Mouse (Mus musculus): ENCODE measurements at regions not wholly inside any gene's neighbourhood (a gene's known extent, or its start where the extent isn't known, plus 50 kb on each side); places are given as distances from the start of the nearest gene placed in this dataset.

DNA sequence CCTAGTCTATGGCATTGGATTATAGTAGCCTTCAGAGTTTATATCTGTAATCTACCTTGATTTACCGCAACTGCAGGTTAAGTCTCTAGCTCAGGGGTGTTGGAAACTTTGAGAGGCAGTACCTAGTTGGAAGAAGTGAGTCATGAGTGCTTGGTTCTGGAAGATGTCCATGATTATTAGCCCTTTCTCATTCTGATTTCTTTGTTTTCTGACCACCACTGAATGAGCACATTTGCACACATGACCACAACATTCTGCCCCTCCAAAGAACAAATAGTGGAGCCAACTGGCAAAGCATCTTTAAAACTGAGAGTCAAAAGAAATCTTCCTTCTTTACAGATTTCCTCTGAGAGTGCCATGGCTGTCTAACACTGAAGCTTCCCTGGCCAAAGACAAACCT lies 95.5 kb upstream of the Dcn start:
- no peak for DNase-seq (ENCODE audit: low spot score)

DNA sequence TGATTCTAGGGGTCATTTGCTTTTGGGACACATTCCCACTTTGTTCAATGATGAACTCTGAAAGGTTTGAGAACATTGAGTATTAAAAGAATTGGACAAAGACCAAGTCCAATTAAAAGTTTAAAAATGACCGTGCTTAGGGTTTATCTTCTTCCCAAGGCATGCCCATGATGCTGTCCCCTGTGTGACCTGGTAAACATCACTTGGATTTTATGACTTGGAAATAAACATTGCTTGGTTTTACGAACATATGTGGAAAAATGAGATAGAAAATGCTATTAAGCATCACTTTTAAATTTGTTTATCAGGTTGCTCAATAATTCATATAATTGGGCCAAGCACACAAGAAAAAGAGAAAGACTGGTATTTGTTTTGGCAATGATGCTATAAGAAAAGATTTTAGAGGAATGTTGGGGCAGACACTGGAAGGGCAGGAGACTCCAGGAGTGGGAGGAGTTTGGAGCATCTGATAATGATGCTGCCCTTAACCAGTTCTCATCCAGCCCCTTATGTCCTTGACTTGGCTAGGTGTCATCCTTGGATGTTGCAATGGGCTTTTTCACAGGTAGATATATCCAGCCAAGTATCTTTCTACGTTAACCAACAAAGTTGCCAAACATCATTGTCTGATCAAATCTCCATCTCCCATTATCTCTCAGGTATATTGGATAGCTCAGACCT lies 92.1 kb upstream of the Dcn start:
- DNase-seq (ENCODE audit: low spot score) = no peak

DNA sequence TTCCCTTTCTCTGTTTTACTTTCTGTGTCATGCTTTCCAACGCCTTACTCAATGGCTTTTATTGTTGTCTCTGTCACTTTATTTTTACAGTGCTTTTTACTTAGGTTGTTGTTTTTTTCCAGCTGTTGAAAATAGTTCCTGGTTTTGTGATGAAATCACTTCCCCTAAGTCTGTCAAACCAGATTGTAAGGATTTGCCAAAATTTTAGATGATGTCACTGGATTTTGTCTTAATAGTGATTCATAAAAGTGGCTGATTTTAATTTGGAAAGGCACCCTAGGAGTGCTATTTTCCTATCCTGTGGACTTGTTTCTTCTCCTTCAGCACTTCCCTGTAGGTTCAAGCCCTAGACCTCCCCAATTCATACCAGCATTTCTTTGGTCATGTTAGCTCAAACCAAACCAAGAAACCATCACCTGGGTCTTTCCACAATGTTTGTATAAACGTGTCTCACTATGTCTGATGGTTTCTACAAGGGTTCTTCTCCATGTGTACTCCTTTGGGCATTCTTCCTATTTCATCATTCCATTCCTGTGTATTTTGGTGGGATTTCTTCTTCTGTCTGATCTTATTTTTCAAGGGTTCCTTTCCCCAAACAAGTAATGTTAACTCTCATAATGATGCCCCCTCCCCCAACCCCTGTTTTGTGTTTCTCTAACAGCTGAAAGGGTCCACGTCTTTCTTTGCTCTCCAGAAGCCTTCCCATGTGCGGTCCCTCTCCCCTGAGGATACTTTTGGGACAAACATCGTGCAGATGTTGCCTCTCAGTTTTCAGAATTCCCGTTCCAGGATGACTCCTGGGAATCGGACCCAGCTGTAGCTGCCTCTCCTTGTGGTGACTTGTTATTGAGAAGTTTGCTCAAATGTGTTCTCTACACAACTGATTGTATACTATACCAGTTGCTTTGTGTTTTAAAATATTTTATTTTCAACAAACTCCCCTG lies 89.5 kb upstream of the Dcn start:
- DNase-seq (ENCODE audit: low spot score) = no peak

DNA sequence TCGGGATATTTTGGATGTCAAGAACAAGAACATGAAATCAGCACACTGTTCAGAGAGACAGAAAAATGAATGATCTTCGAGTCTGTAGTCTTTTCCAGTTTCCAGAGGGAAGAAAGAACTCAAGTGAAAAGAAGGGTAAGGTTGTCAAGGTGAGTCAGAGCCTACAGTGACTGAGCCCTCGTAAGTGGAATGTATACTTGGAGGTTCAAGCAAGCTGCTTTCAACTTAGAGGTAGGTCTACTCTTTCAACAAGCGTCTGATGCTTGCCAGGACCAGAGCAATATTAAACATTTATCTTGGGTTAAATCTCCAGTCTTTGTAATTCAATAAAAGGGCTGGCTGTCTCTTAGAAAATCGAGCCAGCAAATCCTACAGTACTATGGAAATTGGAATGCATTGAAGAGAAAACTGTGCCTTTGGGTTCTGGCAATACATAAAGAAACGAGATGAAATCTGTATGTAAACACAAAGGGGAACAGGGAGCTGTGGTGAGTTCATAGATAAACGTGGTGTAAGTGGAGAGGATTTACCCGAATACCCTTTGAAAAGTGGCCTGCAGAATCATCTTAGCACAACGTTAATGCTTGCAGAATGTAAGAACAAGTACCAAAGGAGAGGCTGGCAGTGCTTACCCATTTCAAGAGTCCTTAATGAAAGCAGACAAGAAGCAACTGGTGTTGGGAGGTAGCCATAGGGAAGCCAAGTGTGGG lies 82.2 kb upstream of the Dcn start:
- no peak for DNase-seq (ENCODE audit: low spot score)

DNA sequence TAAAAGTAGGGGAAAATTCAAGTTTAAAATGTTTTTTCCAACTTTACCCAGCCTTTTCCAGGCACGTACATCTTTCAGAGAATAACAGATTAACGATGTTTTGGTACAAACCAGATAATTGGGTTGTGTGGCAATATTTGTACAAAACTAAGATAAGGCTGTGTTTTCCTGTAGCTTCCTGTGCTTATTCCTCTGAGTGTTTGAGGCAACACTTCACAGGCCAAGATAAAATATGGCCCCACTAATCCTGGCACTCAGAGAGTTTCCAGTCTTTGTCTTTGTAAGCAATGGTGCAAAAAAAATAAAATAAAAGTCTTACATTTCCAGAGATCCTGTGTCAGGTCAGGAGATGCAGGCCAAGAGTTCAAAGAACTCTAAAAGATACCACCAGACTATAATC lies 81.5 kb upstream of the Dcn start:
- no peak for DNase-seq (ENCODE audit: low spot score)

DNA sequence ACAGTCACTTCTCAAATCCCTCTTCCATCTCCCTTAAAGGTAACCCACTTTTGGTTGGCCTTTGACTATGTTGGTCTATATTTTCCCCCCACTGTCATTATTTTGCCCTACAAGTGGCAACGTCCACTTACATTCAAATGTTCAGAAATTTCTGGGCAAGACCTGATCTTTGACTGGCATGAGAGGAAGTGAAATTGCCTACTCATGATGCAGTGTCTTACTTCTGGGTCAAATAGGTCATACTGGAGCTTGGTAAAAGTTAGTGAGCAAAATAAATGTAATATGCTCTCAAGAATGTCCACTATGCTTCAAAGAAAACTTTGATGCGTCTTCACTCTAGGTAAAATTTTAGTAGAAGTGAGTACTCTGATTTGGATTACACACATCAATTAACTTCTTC lies 76.9 kb upstream of the Dcn start:
- no peak for DNase-seq (ENCODE audit: low spot score)

DNA sequence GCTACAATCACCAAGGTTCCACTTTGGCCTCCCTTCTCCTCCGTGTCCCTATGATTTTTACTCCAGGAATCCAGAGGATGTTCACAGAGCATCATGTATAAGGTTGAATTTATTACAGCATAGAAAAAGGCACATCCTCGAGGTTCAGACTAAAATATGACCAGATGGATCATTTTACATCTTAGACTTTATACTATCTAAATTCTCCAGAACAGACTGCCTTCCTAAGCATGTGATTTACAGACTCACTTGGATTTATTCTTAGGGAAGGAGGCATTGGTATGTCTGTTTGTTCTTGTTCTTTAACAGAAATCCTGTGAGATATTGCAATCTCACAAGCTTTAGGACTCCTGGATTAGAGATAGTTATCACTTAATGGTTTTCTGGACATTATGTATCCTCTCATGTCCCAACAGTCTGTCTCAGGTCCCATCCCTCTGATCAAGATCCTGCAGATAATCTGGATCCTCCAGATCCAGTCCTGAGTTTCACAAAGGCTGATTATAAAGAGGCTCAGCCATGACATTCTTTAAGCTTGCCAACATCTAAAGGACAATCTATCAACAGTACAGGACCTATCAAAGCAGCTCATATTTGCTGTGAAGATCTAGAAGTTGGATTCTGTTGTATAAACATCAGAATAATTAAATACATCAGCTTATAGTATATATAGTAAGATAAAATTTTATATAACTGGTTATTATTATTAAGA lies 75.2 kb upstream of the Dcn start:
- no peak for DNase-seq (ENCODE audit: low spot score)

DNA sequence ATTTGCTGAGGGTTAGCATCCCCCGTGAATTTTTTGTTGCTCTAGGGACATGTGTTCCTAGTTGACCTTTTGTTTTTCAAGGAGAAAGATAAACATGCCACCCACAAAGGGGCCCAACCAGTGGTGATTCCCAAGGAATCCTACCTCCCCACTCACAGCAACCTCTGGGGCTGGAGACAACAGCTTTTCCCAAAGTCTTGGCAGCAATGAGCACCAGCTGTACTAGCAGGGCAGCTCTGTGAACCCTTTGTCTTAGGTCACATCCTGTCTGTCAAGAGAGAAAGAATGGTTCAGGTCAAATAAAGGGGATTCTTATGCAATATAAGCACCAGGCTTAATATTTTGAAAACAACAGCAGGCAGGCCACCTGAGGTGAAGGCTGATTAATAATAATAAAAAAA lies 70.2 kb upstream of the Dcn start:
- peak; percentile 39 for DNase-seq (ENCODE audit: low spot score)

DNA sequence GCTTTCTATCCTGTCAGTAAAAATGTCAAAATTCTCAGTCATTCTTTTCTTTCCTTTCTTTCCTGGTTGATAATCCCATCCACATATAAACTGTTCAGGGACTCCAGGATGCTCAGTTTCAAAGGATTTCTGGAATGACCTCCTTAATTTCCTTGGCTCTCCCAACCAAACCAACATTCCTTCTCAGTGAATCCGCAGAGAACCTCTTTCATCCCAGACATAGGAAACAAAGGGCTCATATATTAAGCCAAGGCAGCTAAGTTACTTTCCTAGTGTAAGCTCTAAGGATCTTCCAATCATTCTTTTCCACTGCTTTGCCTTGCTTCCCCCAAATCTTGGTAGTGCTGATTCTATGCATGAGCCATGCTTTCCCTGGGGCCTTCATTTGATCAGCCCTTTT lies 69.5 kb upstream of the Dcn start:
- no peak for DNase-seq (ENCODE audit: low spot score)

DNA sequence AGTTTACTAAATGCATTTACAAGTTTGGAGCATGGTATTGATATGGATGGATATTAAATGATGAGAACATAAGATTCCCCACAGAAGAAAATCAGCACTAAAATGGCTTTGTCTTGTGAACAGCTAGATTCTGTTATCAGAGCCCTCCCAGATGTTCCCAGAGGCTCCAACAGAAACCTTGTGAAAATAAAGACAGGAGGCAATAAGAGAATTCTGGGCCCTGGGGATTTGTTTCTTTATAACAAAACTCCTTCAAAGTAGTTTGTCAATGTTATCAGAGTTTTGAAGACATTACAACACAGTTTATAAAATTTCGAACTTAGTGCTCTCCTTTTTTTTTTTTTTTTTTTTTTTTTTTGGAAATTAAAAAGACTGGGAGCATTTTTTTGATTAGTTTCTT lies 56.8 kb upstream of the Dcn start:
- DNase-seq (ENCODE audit: low spot score) = no peak

DNA sequence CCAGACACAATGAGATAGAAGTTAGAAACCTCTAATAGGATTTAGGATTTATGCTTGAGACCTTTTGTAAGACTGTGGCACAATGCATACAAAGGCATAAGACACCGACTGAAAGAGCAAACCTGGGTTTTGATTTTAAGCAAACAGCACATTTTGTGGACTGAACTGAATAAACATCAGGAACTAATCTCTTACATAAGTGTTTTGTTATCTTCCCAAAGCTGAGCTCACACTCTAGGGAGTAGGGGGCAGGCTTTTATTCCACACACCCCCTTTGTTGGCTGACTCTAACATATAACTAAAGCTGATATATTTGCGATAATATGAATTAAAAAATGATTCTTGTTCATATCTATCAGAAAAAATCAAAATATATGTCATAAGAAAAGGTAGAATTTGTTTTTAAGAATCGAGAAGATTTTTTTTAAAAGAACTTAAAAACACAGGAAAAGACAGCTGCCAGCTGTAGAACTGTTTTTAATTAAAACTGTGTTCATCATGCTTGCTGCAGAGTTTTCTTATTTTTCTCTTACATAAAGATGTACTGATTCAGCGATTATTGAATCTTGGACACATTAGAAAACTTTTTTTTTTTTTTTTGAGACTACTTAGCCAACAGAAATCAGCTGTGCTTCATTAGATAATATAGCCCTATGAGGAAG lies 56.2 kb upstream of the Dcn start:
- DNase-seq (ENCODE audit: low spot score) = no peak
